Mouse (Mus musculus) heart, adult 2 months (tissue): ENCODE results near the gene 4930562C15Rik. TPM values are rescaled to one million over a fixed set of nuclear protein-coding genes. Genes with fewer than 3 reads are reported as not detected.

Experiments
- DNase-seq, 2 experiments: peaks; one replicate each; pipeline ENCODE4 v3.0.0; 2021
- H3K27ac ChIP-seq: fragments of 200-600 bp; 2 replicates; pipeline ENCODE4 v1.8.1; 2022
- H3K27me3 ChIP-seq: fragments of 200-500 bp; 2 replicates; pipeline ENCODE4 v1.6.1; 2012; ENCODE audit warnings: mild to moderate bottlenecking, low read length, inconsistent platforms, mixed read lengths; ENCODE audit not compliant: control insufficient read depth, insufficient read depth
- H3K36me3 ChIP-seq: fragments of 200-500 bp; 2 replicates; pipeline ENCODE4 v1.6.1; 2012; ENCODE audit warnings: low read length, inconsistent platforms; ENCODE audit not compliant: control insufficient read depth, insufficient read depth
- H3K4me1 ChIP-seq: fragments of 200-500 bp; 2 replicates; pipeline ENCODE4 v1.6.1; 2011; ENCODE audit warnings: low read length; ENCODE audit not compliant: control insufficient read depth, insufficient read depth
- H3K4me3 ChIP-seq: fragments of 200-600 bp; 2 replicates; pipeline ENCODE4 v1.8.1; 2022
- H3K79me2 ChIP-seq: fragments of 200-500 bp; replicated peaks from 2 replicates; pipeline ENCODE4 v1.6.1; 2012; ENCODE audit warnings: mild to moderate bottlenecking, inconsistent platforms, low read length, moderate library complexity, mixed read lengths; ENCODE audit not compliant: control insufficient read depth, insufficient read depth
- H3K9ac ChIP-seq: fragments of 200-500 bp; 2 replicates; pipeline ENCODE4 v1.6.1; 2012; ENCODE audit warnings: low read depth, mild to moderate bottlenecking, control low read depth, inconsistent platforms, low read length, mixed read lengths
- CTCF ChIP-seq: fragments of 200-600 bp; IDR thresholded peaks from 2 replicates; pipeline ENCODE4 v1.8.1; 2022; ENCODE audit warnings: antibody characterized with exemption, mild to moderate bottlenecking, moderate library complexity
- EP300 ChIP-seq: fragments of 200-500 bp; IDR thresholded peaks from 2 replicates; pipeline ENCODE4 v1.6.1; 2011; ENCODE audit warnings: low read depth, low read length, control low read depth; ENCODE audit not compliant: insufficient read depth
- POLR2A ChIP-seq: fragments of 200-500 bp; IDR thresholded peaks from 2 replicates; pipeline ENCODE4 v1.6.1; 2011; ENCODE audit warnings: mild to moderate bottlenecking, low read depth, low read length, control low read depth; ENCODE audit not compliant: insufficient read depth
- WGBS: fragments of 180-500 bp; shearing (Covaris S2); methylation state at CpG from one replicate; pipeline ENCODE4 v1.1.7; 2018; 5-methylcytosine and 5-hydroxymethylcytosine counted together
- intact Hi-C: fragments of 180-260 bp; cut with DNase I; formaldehyde crosslinking; loops from one replicate; pipeline ENCODE4 v1.15.1; 2025
- polyA plus RNA-seq: library from polyadenylated mRNA; depleted of rRNA; stranded (reverse); fragments of >200 nt; gene quantifications from 2 replicates; pipeline ENCODE4 v1.2.3, GENCODE M21; 2012
- total RNA-seq, 2 experiments: library from RNA; stranded (reverse); gene quantifications; 2 replicates each; pipeline ENCODE4 v1.2.3; 2021

4930562C15Rik gene
- total and polyA plus RNA-seq, 3 experiments, result 0.23 TPM; not detected in 2

DNA sequence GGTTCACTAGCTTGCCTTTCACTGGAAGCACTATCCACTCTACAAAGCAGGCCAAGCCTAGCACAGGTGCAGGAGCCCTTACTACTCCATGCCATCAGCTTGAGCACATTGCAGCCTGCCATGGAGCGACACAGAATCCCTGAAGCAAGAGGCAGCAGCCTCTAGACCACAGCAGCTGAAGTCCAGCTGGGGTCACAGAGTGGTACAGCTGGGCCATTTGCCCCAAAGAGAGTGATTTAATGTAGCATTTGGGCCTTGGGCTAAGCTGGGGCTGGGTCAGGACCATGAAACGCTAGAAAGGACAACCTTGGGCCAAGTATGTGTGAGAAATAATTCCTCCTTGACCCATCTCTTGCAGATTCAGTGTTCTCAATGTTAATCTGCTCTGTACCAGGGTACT, 12.9 kb downstream of the 4930562C15Rik start:
- intact Hi-C loops, result no loop called here

DNA sequence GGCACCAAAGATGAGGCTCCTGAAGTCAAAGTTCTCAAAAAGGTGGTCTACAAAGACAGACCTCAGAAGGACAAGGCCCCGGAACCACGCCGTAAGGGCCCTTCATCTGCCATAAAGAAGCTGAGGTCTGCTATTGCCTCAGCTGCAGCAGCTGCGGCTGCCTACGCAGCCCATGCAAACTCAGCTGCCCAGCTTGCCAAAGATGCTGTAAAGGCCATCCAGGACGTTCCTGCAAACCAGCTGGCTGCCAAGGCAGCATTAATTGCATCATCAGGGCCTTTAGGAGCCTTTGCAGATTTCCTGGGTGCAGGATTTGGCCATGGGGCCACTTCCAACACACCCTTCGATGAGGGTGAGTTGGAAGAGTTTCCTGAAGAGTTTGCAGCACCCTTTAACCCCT, 15.1 kb downstream of the 4930562C15Rik start:
- DNase-seq, result no peak
- no peaks in the 10 kb centered on the region for H3K79me2 ChIP-seq
- 68% methylated on average over 7 of the region's 7 CpGs for WGBS
- TF ChIP-seq CTCF (no peak), EP300 (no peak), POLR2A (no peak)
- H3K36me3 ChIP-seq, result no peaks in the 10 kb centered on the region
- H3K27me3 ChIP-seq, result no peaks in the 10 kb centered on the region
- no peak overlapping the region for H3K9ac ChIP-seq
- H3K4me1 ChIP-seq, result no peaks in the 10 kb centered on the region
- H3K27ac ChIP-seq, result no peak overlapping the region
- H3K4me3 ChIP-seq, result no peak overlapping the region
- intact Hi-C loops, result no loop called here

More for the DNA sequence above, 12.9 kb downstream of the 4930562C15Rik start:
- no peaks in the 10 kb centered on the region for H3K36me3 ChIP-seq
- H3K9ac ChIP-seq, result no peak overlapping the region
- no peak overlapping the region for H3K27ac ChIP-seq
- no peaks in the 10 kb centered on the region for H3K4me1 ChIP-seq
- H3K27me3 ChIP-seq, result no peaks in the 10 kb centered on the region
- 93% methylated on average over 2 of the region's 2 CpGs for WGBS
- no peak for TF ChIP-seq CTCF
- no peak for TF ChIP-seq POLR2A
- no peak overlapping the region for H3K4me3 ChIP-seq
- no peaks in the 10 kb centered on the region for H3K79me2 ChIP-seq
- DNase-seq, result no peak

DNA sequence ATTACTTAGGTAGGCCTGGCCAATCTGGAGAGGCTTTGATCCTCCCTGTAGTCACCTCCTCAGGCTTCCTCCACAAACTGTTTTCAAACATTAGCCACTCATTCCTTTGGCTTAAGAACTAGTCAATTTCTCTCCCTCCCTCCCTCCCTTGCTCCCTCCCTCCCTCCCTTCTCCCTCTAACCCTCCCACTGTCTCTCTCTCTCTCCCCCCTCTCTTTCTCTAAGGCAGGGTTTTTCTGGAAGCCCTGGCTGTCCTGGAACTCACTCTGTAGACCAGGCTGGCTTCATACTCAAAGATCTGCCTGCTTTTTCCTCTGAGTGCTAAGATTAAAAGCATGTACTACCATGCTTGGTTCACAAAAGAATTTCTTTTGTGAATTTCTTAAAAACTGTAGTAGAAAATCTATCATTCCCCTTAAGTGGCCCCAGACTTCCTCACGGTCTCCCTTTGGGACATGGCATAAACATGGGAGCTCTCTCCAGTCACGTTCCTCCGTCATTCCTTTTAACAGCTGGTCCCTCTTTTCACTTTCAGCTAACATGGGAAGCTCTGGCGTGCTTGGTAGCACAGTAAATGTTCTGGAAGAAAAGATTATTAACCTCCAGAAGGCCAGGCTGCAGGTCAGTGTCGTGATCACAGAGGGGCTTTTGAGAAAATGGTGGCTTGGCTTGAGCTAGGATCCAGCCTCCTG, 15.9 kb downstream of the 4930562C15Rik start:
- WGBS, result 58% methylated on average over 5 of the region's 5 CpGs
- Histone ChIP-seq H3K4me3 (no peak overlapping the region), H3K4me1 (no peaks in the 10 kb centered on the region), H3K9ac (no peak overlapping the region), H3K36me3 (no peaks in the 10 kb centered on the region), H3K27me3 (no peaks in the 10 kb centered on the region), H3K79me2 (no peaks in the 10 kb centered on the region), H3K27ac (no peak overlapping the region; the same call in 1 of the 2 replicates)
- intact Hi-C loops, result no loop called here
- no peak for DNase-seq
- no peak for TF ChIP-seq POLR2A
- no peak for TF ChIP-seq CTCF
- TF ChIP-seq EP300, result no peak

DNA sequence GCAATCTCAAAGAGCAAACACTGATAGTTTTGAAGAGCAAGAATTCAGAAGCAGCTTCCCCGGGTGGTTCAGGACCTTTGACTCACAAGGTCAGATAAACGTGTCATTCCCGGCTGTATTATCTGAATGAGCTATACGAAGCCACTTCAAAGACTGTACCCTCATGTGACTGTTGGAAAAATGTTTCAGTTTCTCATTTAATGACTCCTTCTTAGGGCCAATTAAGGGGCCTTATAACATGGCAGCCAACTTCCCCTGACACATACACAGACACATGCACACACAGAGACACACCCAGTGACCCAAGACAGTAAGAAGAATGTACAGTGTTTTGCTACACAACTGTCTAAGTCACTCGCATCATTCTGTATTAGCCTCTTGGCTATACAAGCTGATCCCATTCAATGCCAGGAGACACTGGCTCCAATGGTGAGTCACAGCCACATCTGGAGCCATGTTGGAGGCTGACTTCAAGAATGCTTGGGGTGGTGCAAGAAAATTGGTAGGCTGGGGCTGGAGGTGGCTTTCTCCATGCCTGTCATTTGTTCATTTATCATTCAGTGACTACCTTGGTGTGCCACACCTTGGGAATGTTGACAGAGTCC, 19.9 kb downstream of the 4930562C15Rik start:
- intact Hi-C loops, result no loop called here
- 31% methylated on average over 5 of the region's 5 CpGs for WGBS
- Histone ChIP-seq H3K79me2 (no peaks in the 10 kb centered on the region), H3K4me3 (no peak overlapping the region), H3K9ac (no peak overlapping the region), H3K27me3 (no peaks in the 10 kb centered on the region), H3K4me1 (no peaks in the 10 kb centered on the region), H3K27ac (no peak overlapping the region), H3K36me3 (no peaks in the 10 kb centered on the region)
- no peak for DNase-seq
- no peak for TF ChIP-seq CTCF
- TF ChIP-seq EP300, result no peak
- no peak for TF ChIP-seq POLR2A

DNA sequence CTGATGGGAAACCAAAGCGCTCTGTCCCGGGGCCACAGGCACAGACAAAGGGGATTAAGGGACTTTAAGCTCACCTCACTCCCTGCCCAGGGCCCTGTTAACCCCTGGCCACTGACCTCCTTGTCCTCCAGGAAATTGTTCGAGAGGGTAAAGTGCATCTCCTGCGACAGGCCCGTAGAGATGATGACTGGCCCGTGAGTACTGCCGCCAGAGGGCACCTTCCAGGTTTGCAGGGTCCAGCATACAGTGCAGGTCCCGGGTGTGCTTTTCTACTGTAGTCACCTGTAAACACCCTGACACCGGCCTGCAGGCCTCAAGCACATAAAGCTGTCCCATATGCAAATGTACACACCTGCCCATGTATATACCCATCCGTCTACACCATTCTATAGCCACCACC, 26.2 kb downstream of the 4930562C15Rik start:
- DNase-seq, result no peak
- no peaks in the 10 kb centered on the region for H3K36me3 ChIP-seq
- 44% methylated on average over 10 of the region's 10 CpGs for WGBS
- H3K27ac ChIP-seq, result no peak overlapping the region
- no peak overlapping the region for H3K9ac ChIP-seq
- intact Hi-C loops, result loop anchor here (5.0 to 10.0 kb wide), 3 partner anchors 69 to 177 kb away; partner anchors contain the start of gene Cdip1
- H3K79me2 ChIP-seq, result no peaks in the 10 kb centered on the region
- H3K4me3 ChIP-seq, result no peak overlapping the region
- H3K4me1 ChIP-seq, result peaks cover 1% of the 10 kb centered on the region; the same call in 1 of the 2 replicates
- TF ChIP-seq CTCF, result peak; percentile 57
- no peak for TF ChIP-seq POLR2A
- H3K27me3 ChIP-seq, result no peaks in the 10 kb centered on the region

DNA sequence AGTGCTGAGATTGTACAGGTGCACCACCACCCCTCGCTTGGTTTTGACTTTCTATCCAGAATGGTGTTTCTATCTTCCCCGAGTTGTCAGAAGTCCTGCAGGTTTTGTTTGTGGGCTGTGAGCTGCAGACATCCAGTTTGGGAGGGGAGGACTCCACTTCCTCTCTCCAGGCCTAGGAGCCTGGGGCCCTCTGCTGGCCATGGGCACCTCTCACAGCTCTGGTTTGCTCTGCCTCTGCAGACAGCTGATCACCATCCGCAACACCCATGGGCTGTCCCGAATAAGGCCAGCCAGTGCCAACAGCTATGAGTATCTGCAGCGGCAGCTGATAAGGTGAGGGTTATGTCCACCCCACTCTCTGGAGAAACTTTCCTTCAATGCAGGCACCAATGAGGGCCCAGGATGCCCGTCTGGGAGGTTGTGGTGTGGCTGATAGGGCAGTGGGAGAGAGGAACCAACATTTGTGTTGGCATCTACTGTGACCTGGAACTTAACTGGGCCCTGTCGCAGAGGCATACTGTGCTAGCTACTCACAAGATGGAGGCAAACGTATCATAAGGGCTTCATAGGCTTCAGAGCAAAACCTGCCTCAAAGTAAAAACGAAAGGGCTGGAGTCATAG, 27.8 kb downstream of the 4930562C15Rik start:
- TF ChIP-seq CTCF (peak; percentile 90), POLR2A (0 out of 2 replicates have a peak, but pooled peaks have one; percentile 31), EP300 (peak; percentile 83)
- Histone ChIP-seq H3K27me3 (no peaks in the 10 kb centered on the region), H3K36me3 (no peaks in the 10 kb centered on the region), H3K79me2 (no peaks in the 10 kb centered on the region), H3K27ac (no peak overlapping the region), H3K4me3 (no peak overlapping the region), H3K4me1 (peaks cover 1% of the 10 kb centered on the region; the same call in 1 of the 2 replicates), H3K9ac (no peak overlapping the region; the same call in 1 of the 2 replicates)
- intact Hi-C loops, result loop anchor here (1.0 to 10.0 kb wide), 4 partner anchors 50 to 178 kb away; partner anchors contain the start of gene Cdip1
- WGBS, result 24% methylated on average over 9 of the region's 9 CpGs
- peak; percentile 80 for DNase-seq
